Mouse (Mus musculus) forebrain, postnatal 0 days (tissue): ENCODE results near the gene Cers2. TPM values are rescaled to one million over a fixed set of nuclear protein-coding genes. Genes with fewer than 3 reads are reported as not detected.

Experiments
- ATAC-seq: fragments of 200-750 bp; cut with Nextera tagmentation; 2 replicates; pipeline ENCODE4 v1.8.0; 2017; ENCODE audit warnings: mild to moderate bottlenecking, moderate library complexity
- DNase-seq: peaks from one replicate; pipeline ENCODE4 v3.0.0-alpha.2; 2015
- H3K27ac ChIP-seq: fragments of 300-500 bp; sonication (generic); 2 replicates; pipeline ENCODE4 v1.5.1; 2014; ENCODE audit warnings: low read depth, mild to moderate bottlenecking, antibody characterized with exemption, low read length, moderate library complexity, mixed read lengths
- H3K27me3 ChIP-seq: fragments of 300-500 bp; sonication (generic); 2 replicates; pipeline ENCODE4 v1.6.1; 2014; ENCODE audit warnings: mild to moderate bottlenecking, low read length, mixed read lengths; ENCODE audit not compliant: insufficient read depth
- H3K36me3 ChIP-seq: fragments of 300-500 bp; sonication (generic); 2 replicates; pipeline ENCODE4 v1.6.1; 2014; ENCODE audit warnings: mild to moderate bottlenecking, moderate library complexity; ENCODE audit not compliant: insufficient read depth
- H3K4me1 ChIP-seq: fragments of 300-500 bp; sonication (generic); 2 replicates; pipeline ENCODE4 v1.6.1; 2014; ENCODE audit warnings: antibody characterized with exemption; ENCODE audit not compliant: insufficient read depth
- H3K4me2 ChIP-seq: fragments of 300-500 bp; sonication (generic); 2 replicates; pipeline ENCODE4 v1.6.1; 2014; ENCODE audit warnings: low read depth, mild to moderate bottlenecking, moderate library complexity
- H3K4me3 ChIP-seq: fragments of 300-500 bp; sonication (generic); 2 replicates; pipeline ENCODE4 v1.5.1; 2014; ENCODE audit warnings: low read depth, low read length, mixed read lengths
- H3K9ac ChIP-seq: fragments of 300-500 bp; sonication (generic); 2 replicates; pipeline ENCODE4 v1.6.1; 2014; ENCODE audit warnings: mild to moderate bottlenecking
- H3K9me3 ChIP-seq: fragments of 300-500 bp; sonication (generic); 2 replicates; pipeline ENCODE4 v1.6.1; 2016; ENCODE audit warnings: low read length
- CTCF ChIP-seq: sonication (generic); IDR thresholded peaks from 2 replicates; pipeline ENCODE4 v1.5.1; 2016; ENCODE audit warnings: antibody characterized with exemption, control low read depth, low read depth
- WGBS: fragments of 180-500 bp; shearing (Covaris S2); extraction: QIAGEN DNeasy Blood & Tissue Kit; methylation state at CpG from one replicate; pipeline ENCODE4 v1.1.7; 2014; 5-methylcytosine and 5-hydroxymethylcytosine counted together
- polyA plus RNA-seq: library from polyadenylated mRNA; unstranded; fragments of >200 nt; fragmentation: Nextera tagmentation; extraction: Ambion mirVana; gene quantifications from 2 replicates; pipeline ENCODE4 v1.2.1, GENCODE M21; 2015
- total RNA-seq: library from RNA; depleted of rRNA; stranded (reverse); fragments of >200 nt; gene quantifications from 2 replicates; pipeline ENCODE4 v1.2.3, GENCODE M21; 2014

Cers2 gene
- total and polyA plus RNA-seq, 2 experiments from 2014 or later, result 59.4 to 77.9 TPM

DNA sequence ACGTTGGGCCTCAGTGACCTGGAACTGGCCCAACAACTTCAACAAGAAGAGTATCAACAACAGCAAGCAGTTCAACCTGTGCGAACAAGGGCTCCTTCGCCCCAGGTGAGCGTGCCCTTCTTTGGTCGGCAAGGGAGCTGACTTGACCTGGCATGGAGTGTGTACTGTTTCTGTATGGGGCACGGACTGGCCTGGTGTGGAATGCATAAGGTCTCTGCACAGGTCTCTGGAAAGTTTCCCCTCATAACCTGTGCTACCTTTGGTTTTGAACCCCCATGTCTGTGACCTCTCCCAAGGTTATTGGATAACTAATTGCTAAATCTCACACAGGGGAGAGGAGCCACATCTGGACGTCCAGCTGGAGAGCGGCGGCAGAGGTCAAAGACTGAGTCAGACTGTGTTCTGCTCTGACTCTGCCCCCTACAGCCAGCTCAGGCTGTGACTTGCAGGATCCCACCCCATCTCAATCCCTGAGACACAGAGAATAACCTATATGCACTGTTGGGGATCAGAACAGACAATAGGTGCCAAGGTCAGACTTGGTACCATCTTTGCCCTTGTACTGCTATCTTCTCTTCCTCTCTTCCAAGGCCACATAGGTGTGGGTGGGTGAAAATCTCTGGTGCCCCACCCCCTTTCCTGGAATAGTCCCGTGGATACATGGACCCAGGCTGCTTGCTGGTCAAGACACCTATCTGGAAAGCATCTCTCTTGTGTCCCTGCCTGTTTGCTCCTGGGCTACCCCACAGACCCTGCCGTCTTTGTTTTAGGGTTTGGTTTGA, 19.1 kb upstream of the Cers2 start:
- no peak for TF ChIP-seq CTCF
- 83% methylated on average over 11 of the region's 11 CpGs for WGBS

DNA sequence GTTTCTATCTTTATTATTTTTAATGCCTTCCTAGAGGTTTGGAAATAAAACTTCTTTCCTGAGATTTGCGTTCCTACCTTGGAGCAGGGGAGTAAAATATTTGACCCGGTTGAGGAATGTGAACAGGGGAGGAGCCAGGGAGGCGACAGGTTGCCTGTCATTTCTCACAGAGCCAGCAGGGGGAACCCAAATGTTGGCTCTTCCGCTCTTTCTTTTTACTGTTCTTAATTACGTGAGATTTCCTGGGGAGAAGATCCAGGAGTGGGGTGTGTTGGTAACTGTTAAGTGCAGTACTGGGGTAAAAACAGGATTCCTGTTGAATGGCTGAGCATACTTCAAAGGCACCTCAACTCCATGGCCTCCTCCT, 18.5 kb upstream of the Cers2 start:
- no peak overlapping the region for H3K4me3 ChIP-seq
- H3K4me2 ChIP-seq, result no peak overlapping the region
- no peaks in the 10 kb centered on the region for H3K9me3 ChIP-seq
- no peaks in the 10 kb centered on the region for H3K4me1 ChIP-seq
- H3K9ac ChIP-seq, result no peak overlapping the region
- H3K27ac ChIP-seq, result no peak overlapping the region
- peaks cover 39% of the 10 kb centered on the region for H3K36me3 ChIP-seq
- peak; percentile 81 for ATAC-seq
- WGBS, result 8% methylated on average over 5 of the region's 5 CpGs
- no peaks in the 10 kb centered on the region for H3K27me3 ChIP-seq
- peak; percentile 66 for DNase-seq
- peak; percentile 62 for TF ChIP-seq CTCF

More for the DNA sequence above, 19.1 kb upstream of the Cers2 start:
- DNase-seq (no peak), ATAC-seq (0 out of 2 replicates have a peak, but pooled peaks have one; percentile 8)
- peaks cover 43% of the 10 kb centered on the region for H3K36me3 ChIP-seq
- no peak overlapping the region for H3K27ac ChIP-seq
- no peaks in the 10 kb centered on the region for H3K27me3 ChIP-seq
- H3K4me3 ChIP-seq, result no peak overlapping the region
- H3K9me3 ChIP-seq, result no peaks in the 10 kb centered on the region
- H3K4me1 ChIP-seq, result no peaks in the 10 kb centered on the region
- no peak overlapping the region for H3K9ac ChIP-seq
- no peak overlapping the region for H3K4me2 ChIP-seq

DNA sequence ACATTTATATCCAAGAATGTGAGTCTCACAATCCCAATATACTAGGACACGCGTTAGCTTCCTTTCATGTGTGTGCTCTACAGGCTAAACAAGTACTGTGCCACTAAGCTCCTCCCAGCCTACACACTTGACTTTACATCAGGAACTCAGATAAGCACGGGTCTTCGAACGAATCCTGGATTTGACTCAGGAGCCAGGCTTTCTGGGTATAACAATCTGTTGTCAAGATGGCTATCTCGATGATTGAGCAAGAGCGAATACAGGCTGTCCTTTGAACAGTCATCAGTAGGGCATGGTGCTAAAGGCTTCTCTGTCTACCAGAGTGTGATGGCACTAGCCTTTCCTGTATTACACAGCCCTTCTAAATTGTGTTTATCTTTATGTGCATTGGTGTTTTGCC, 16.6 kb upstream of the Cers2 start:
- TF ChIP-seq CTCF, result no peak
- Histone ChIP-seq H3K4me1 (no peaks in the 10 kb centered on the region), H3K27ac (no peak overlapping the region), H3K4me2 (no peak overlapping the region), H3K27me3 (no peaks in the 10 kb centered on the region), H3K36me3 (peaks cover 31% of the 10 kb centered on the region), H3K9ac (no peak overlapping the region), H3K4me3 (no peak overlapping the region), H3K9me3 (no peaks in the 10 kb centered on the region)
- DNase-seq (no peak), ATAC-seq (no peak)
- WGBS, result 94% methylated on average over 7 of the region's 7 CpGs

DNA sequence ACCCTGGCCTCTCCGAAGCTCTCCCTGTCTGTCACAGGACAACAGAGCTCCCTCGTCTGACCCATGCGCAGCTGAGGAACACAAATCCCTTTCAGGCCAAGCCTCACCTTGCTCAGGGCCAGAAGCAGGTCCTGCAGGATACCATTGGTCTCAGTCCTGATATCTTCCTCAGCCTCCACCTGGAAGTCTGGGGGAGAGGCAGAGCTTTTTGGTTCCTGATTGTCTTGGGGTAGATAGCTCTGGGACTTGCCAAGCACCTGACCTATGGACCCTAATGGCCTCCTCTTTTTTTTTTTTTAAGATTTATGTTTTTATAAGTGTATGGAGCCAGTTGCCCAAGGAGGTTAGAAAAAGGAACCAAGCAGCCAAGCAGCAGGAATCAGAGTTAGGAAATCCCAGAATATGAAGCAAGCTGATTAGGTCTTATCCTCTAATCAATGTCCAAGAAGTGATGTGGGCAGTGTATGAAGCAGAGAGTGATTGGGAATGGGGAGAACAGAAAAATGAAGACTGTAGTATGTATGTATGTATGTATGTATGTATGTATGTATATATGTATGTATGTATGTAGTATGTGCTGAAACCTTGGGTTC, 13.3 kb upstream of the Cers2 start:
- no peaks in the 10 kb centered on the region for H3K27me3 ChIP-seq
- H3K36me3 ChIP-seq, result peaks cover 5% of the 10 kb centered on the region; the same call in 1 of the 2 replicates
- 82% methylated on average over 3 of the region's 3 CpGs for WGBS
- no peak for ATAC-seq
- no peak overlapping the region for H3K4me3 ChIP-seq
- no peak for TF ChIP-seq CTCF
- no peaks in the 10 kb centered on the region for H3K9me3 ChIP-seq
- no peaks in the 10 kb centered on the region for H3K4me1 ChIP-seq
- no peak overlapping the region for H3K27ac ChIP-seq
- no peak overlapping the region for H3K9ac ChIP-seq
- no peak for DNase-seq
- H3K4me2 ChIP-seq, result no peak overlapping the region

DNA sequence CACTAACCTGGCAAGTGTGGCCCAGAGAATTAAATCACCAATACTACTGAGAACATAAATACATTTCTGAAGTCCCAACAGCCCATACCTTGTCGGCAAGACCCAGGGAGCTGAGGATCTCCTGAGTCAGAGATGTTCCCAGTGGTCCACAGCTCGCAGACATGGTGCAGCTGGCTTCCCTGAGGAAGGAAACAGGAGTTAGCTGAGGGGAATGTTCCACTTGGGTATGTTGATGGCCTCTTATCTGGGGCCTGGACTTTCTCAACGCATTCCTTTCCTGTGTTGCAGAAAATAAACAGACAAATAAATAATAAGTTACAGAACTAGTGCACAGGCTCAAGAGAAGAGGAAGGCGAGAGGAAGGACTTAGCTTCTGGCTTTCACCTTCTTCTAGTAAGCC, 8.3 kb upstream of the Cers2 start:
- Histone ChIP-seq H3K9ac (no peak overlapping the region), H3K27me3 (no peaks in the 10 kb centered on the region), H3K4me3 (no peak overlapping the region), H3K4me1 (no peaks in the 10 kb centered on the region), H3K36me3 (no peaks in the 10 kb centered on the region), H3K27ac (no peak overlapping the region), H3K4me2 (no peak overlapping the region), H3K9me3 (no peaks in the 10 kb centered on the region)
- no peak for TF ChIP-seq CTCF
- no peak for DNase-seq
- 89% methylated on average over 4 of the region's 4 CpGs for WGBS
- ATAC-seq, result no peak

DNA sequence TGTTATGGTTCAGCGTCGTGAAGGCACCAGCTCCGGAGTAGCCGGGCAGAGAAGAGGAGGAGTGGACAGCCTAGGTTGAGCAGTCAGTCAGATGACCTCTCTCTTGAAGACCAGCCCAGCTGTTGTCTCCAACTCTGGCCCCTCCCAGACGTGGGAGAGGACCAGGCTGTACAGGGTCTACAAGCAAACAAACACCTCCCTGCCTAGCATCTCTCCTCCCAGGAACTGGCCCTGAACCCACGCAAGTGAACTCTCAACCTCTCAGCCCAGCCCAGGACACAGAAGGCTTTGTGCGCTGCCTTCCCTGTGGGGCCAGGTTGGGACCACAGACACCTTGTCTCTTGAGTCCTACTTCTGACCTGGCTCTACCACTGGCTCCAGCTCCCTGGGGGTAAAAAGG, 7.5 kb upstream of the Cers2 start, which contains the start of gene Anxa9:
TSS of gene Anxa9 (minus strand) at position 77 of the 400 bp plus-strand sequence.
- Histone ChIP-seq H3K27ac (no peak within 1 kb of the TSS), H3K36me3 (no peaks in the 10 kb centered on the region), H3K9ac (no peak within 1 kb of the TSS), H3K4me1 (no peaks in the 10 kb centered on the region), H3K9me3 (no peaks in the 10 kb centered on the region), H3K4me3 (no peak within 1 kb of the TSS), H3K4me2 (no peak within 1 kb of the TSS), H3K27me3 (no peaks in the 10 kb centered on the region)
- DNase-seq, result no peak
- no peak for TF ChIP-seq CTCF
- no peak for ATAC-seq
- 76% methylated on average over 7 of the region's 7 CpGs for WGBS

DNA sequence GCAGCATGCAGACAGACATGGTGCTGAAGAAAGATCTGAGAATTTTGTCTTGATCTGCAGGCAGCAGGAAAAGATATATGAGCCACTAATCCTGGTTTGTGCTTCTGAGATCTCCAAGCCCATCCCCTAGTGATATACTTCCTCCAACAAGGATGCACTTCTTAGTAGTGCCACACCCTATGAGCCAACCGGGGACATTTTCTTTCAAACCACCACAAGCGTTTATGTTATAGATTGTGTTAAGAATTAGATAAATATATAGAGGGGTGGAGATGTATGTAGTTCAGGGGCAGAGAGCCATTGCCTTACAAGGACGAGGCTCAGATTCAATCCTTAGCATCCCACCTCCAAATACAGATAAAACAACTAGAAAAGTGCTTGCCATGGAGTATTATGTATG, 4.1 kb upstream of the Cers2 start:
- no peak for TF ChIP-seq CTCF
- no peaks in the 10 kb centered on the region for H3K36me3 ChIP-seq

More for the DNA sequence above, 4.1 kb upstream of the Cers2 start:
- 0 out of 2 replicates have a peak, but pooled peaks cover 6% of the 10 kb centered on the region for H3K4me1 ChIP-seq
- no peaks in the 10 kb centered on the region for H3K27me3 ChIP-seq
- no peak overlapping the region for H3K27ac ChIP-seq
- H3K4me3 ChIP-seq, result no peak overlapping the region
- WGBS, result 72% methylated on average over 3 of the region's 3 CpGs
- DNase-seq (no peak), ATAC-seq (no peak)
- no peaks in the 10 kb centered on the region for H3K9me3 ChIP-seq
- no peak overlapping the region for H3K9ac ChIP-seq
- no peak overlapping the region for H3K4me2 ChIP-seq
